In genomic region chr14:17724577-17724976, GRCm38 (mm10) we compare ENCODE assay signal across 20 mouse cellular contexts.
"Had no signal": no experiment of that assay in that cellular context is flagged by ENCODE, and none has a peak within 500 bp of the region (broad histone marks: within the 10 kb centered on the region; RNA-seq: fewer than 3 reads in every experiment).

No protein-coding gene starts in this region.

- H3K9me3 ChIP-seq: midbrain, embryonic 10.5 days; midbrain, embryonic 12.5 days; neural tube, embryonic 13.5 days; neural tube, embryonic 15.5 days; stomach, embryonic 15.5 days had no signal

- H3K36me3 ChIP-seq: midbrain, embryonic 10.5 days; midbrain, embryonic 12.5 days; neural tube, embryonic 13.5 days; neural tube, embryonic 15.5 days; stomach, embryonic 15.5 days had no signal

- ATAC-seq: midbrain, embryonic 16.5 days had no signal

- DNase-seq: lung, adult 18-20 months; lung, embryonic 14.5 days; lung, postnatal 10 days; lung, postnatal 4 days; midbrain, embryonic 14.5 days; retina, postnatal 1 day; right cerebral cortex, adult 18-20 months; right cerebral cortex, postnatal 25 days; right cerebral cortex, postnatal 4 days; thymus, adult 2 months; thymus, postnatal 25 days; thymus, postnatal 4 days had no signal

- H3K27me3 ChIP-seq: midbrain, embryonic 12.5 days; neural tube, embryonic 13.5 days; neural tube, embryonic 15.5 days; stomach, embryonic 15.5 days had no signal

- H3K4me3 ChIP-seq: midbrain, embryonic 10.5 days; midbrain, embryonic 12.5 days; myocyte; neural tube, embryonic 13.5 days; neural tube, embryonic 15.5 days; stomach, embryonic 15.5 days had no signal

- H3K9ac ChIP-seq: lung, embryonic 14.5 days; midbrain, embryonic 12.5 days; neural tube, embryonic 13.5 days; neural tube, embryonic 15.5 days; stomach, embryonic 15.5 days had no signal

- H3K27ac ChIP-seq: midbrain, embryonic 10.5 days; midbrain, embryonic 12.5 days; neural tube, embryonic 13.5 days; neural tube, embryonic 15.5 days; stomach, embryonic 15.5 days; stomach, postnatal 0 days had no signal

- H3K4me1 ChIP-seq: neural tube, embryonic 13.5 days; neural tube, embryonic 15.5 days; stomach, embryonic 15.5 days had no signal

- H3K4me2 ChIP-seq: lung, embryonic 14.5 days; midbrain, embryonic 12.5 days; neural tube, embryonic 13.5 days; neural tube, embryonic 15.5 days; stomach, embryonic 15.5 days had no signal
